In the genomic region with DNA sequence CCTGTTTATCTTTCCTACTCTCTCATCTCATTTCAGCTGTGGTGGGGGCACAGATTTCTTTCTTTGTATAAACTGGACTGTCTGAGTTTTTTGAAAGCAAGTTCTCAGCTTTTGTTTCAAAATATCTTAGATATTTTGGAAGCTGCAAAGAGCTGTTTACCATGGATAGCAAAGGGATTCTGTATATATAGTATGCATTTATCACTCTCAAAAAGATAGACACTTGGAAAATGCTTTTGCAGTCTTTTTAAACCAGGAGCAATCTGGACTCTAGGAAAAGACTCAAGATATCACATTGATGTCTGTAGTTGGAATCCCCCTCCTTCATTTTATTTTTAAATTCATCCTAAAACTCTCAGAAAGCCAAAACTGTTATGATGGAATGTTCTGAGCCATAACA, we compare ENCODE assay signal across 18 mouse cellular contexts.
"Had no signal": no experiment of that assay in that cellular context is flagged by ENCODE, and none has a peak within 500 bp of the region (broad histone marks: within the 10 kb centered on the region; RNA-seq: fewer than 3 reads in every experiment).

No protein-coding gene starts in this region.

- H3K27ac ChIP-seq: lung, embryonic 15.5 days; macrophage; midbrain, embryonic 13.5 days; midbrain, embryonic 15.5 days; neural tube, embryonic 12.5 days; stomach, embryonic 15.5 days; stomach, postnatal 0 days had no signal

- ATAC-seq: liver, postnatal 0 days; lung, postnatal 0 days; midbrain, embryonic 13.5 days; midbrain, embryonic 15.5 days had no signal

- H3K4me3 ChIP-seq: lung, embryonic 15.5 days; megakaryocyte, embryonic 14.5 days; midbrain, embryonic 13.5 days; midbrain, embryonic 15.5 days; neural tube, embryonic 12.5 days; stomach, embryonic 15.5 days had no signal

- H3K36me3 ChIP-seq: lung, embryonic 15.5 days; midbrain, embryonic 13.5 days; midbrain, embryonic 15.5 days; neural tube, embryonic 12.5 days; stomach, embryonic 15.5 days had no signal

- H3K27me3 ChIP-seq: lung, embryonic 15.5 days; megakaryocyte, embryonic 14.5 days; midbrain, embryonic 13.5 days; midbrain, embryonic 15.5 days; neural tube, embryonic 12.5 days; stomach, embryonic 15.5 days had no signal

- H3K4me2 ChIP-seq: lung, embryonic 15.5 days; midbrain, embryonic 11.5 days; midbrain, embryonic 13.5 days; midbrain, embryonic 15.5 days; neural tube, embryonic 12.5 days; stomach, embryonic 15.5 days had no signal

- DNase-seq: liver, postnatal 0 days; lung, adult 2 months; lung, postnatal 14 days; lung, postnatal 36 days; right cerebral cortex, postnatal 14 days; thymus, adult 18-20 months; thymus, postnatal 14 days; thymus, postnatal 36 days had no signal

- H3K9me3 ChIP-seq: lung, embryonic 15.5 days; midbrain, embryonic 13.5 days; midbrain, embryonic 15.5 days; neural tube, embryonic 12.5 days; stomach, embryonic 15.5 days had no signal

- H3K9ac ChIP-seq: liver, postnatal 0 days; lung, embryonic 15.5 days; midbrain, embryonic 13.5 days; midbrain, embryonic 15.5 days; neural tube, embryonic 12.5 days; stomach, embryonic 15.5 days had no signal

- H3K4me1 ChIP-seq: lung, embryonic 15.5 days; megakaryocyte, embryonic 14.5 days; midbrain, embryonic 13.5 days; midbrain, embryonic 15.5 days; neural tube, embryonic 12.5 days; stomach, embryonic 15.5 days had no signal
